Mouse (Mus musculus) hindbrain, embryonic 16.5 days (tissue): ENCODE data around the gene Sema3a. TPM values are rescaled to one million over a fixed set of nuclear protein-coding genes. Genes with fewer than 3 reads are reported as not detected.
A peak's percentile ranks its signal among the peaks of the same experiment; 100 is the strongest.

ENCODE experiments used
- ATAC-seq: fragments of 200-750 bp; cut with Nextera tagmentation; 2 replicates; pipeline ENCODE4 v1.8.0; 2017; ENCODE audit warnings: moderate TSS enrichment, moderate library complexity
- H3K27ac ChIP-seq: fragments of 300-500 bp; sonication (generic); 2 replicates; pipeline ENCODE4 v1.5.1; 2014; ENCODE audit warnings: low read depth, mild to moderate bottlenecking, control low read depth, low read length, moderate library complexity
- H3K27me3 ChIP-seq: fragments of 300-500 bp; sonication (generic); replicated peaks from 2 replicates; pipeline ENCODE4 v1.6.1; 2014; ENCODE audit warnings: low read length; ENCODE audit not compliant: control insufficient read depth, insufficient read depth
- H3K36me3 ChIP-seq: fragments of 300-500 bp; sonication (generic); 2 replicates; pipeline ENCODE4 v1.6.1; 2014; ENCODE audit warnings: mild to moderate bottlenecking, low read length, moderate library complexity, mixed read lengths; ENCODE audit not compliant: control insufficient read depth, insufficient read depth
- H3K4me1 ChIP-seq: fragments of 300-500 bp; sonication (generic); 2 replicates; pipeline ENCODE4 v1.6.1; 2014; ENCODE audit warnings: low read depth, low read length; ENCODE audit not compliant: control insufficient read depth, insufficient read depth
- H3K4me2 ChIP-seq: fragments of 300-500 bp; sonication (generic); 2 replicates; pipeline ENCODE4 v1.6.1; 2014; ENCODE audit warnings: mild to moderate bottlenecking, low read length, control low read depth, moderate library complexity
- H3K4me3 ChIP-seq: fragments of 300-500 bp; sonication (generic); 2 replicates; pipeline ENCODE4 v1.5.1; 2014; ENCODE audit warnings: mild to moderate bottlenecking, low read length, control low read depth, moderate library complexity
- H3K9ac ChIP-seq: fragments of 300-500 bp; sonication (generic); 2 replicates; pipeline ENCODE4 v1.6.1; 2014; ENCODE audit warnings: low read depth, mild to moderate bottlenecking, control low read depth, low read length, moderate library complexity
- H3K9me3 ChIP-seq: fragments of 300-500 bp; sonication (generic); 2 replicates; pipeline ENCODE4 v1.6.1; 2014; ENCODE audit warnings: mild to moderate bottlenecking, low read length, moderate library complexity; ENCODE audit not compliant: control insufficient read depth
- WGBS: fragments of 180-500 bp; shearing (Covaris S2); extraction: QIAGEN DNeasy Blood & Tissue Kit; methylation state at CpG from one replicate; pipeline ENCODE4 v1.1.7; 2014; 5-methylcytosine and 5-hydroxymethylcytosine counted together
- polyA plus RNA-seq: library from polyadenylated mRNA; unstranded; fragments of >200 nt; fragmentation: Nextera tagmentation; extraction: Ambion mirVana; gene quantifications from 2 replicates; pipeline ENCODE4 v1.2.1, GENCODE M21; 2015

The Sema3a gene
- polyA plus RNA-seq, 1 experiment from 2014 or later, result 24.1 TPM

DNA sequence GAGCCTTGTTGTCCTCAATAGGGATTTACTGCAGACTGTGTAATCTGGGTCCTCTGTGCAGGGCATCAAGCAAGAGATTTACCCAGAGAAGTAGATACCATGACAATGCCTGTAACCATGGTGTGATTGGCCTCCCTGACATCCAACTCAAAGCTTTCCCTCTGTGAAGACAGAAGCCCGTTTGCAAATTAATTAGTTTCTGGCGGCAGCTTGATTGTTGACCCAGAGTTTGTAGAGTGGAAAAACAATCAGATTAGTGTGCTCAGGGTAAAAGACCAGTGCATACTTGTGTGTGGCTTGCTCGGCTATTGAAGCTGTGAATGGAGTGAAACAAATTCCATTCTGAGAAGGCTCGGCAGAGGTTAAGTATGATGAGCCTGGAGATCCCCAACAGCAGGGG is 404.0 kb downstream of the Sema3a start:
- Histone ChIP-seq H3K4me2 (no peak overlapping the region), H3K4me1 (no peaks in the 10 kb centered on the region), H3K27me3 (no peaks in the 10 kb centered on the region), H3K27ac (no peak overlapping the region), H3K9ac (no peak overlapping the region), H3K36me3 (no peaks in the 10 kb centered on the region), H3K9me3 (no peaks in the 10 kb centered on the region), H3K4me3 (no peak overlapping the region)
- peak; percentile 95 for ATAC-seq
- 7% methylated on average over 4 of the region's 4 CpGs for WGBS

- no peak overlapping the region for H3K27ac ChIP-seq
These were observed 422.4 kb downstream of the Sema3a start for GRCm38 (mm10) chr5:13547472-13548209.

DNA sequence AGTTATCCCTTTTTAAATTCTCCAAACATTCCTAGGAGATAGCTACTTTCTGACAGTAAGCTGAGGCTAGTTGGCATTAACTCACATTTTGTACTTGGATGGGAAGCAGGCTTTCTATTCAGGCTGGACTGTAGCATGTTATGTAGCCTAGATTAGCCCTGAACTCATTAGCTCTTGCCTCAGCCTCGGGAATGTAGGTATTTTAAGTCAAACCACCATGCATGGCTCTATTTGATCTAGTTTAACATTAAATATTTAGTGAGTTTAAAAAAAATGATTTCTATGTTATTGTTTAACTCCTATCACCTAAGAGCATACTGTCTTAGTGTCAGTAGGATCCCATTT is 423.0 kb downstream of the Sema3a start:
- H3K4me2 ChIP-seq, result no peak overlapping the region
- H3K4me1 ChIP-seq, result no peaks in the 10 kb centered on the region
- ATAC-seq, result no peak
- WGBS, result 24% methylated on average over 1 of the region's 1 CpGs
- H3K36me3 ChIP-seq, result no peaks in the 10 kb centered on the region
- H3K27me3 ChIP-seq, result no peaks in the 10 kb centered on the region
- H3K4me3 ChIP-seq, result no peak overlapping the region
- no peaks in the 10 kb centered on the region for H3K9me3 ChIP-seq
- H3K27ac ChIP-seq, result no peak overlapping the region
- H3K9ac ChIP-seq, result no peak overlapping the region

More at GRCm38 (mm10) chr5:13547472-13548209, 422.4 kb downstream of the Sema3a start:
- Histone ChIP-seq H3K4me1 (no peaks in the 10 kb centered on the region), H3K4me2 (no peak overlapping the region), H3K9me3 (no peaks in the 10 kb centered on the region), H3K27me3 (no peaks in the 10 kb centered on the region), H3K36me3 (no peaks in the 10 kb centered on the region), H3K4me3 (no peak overlapping the region), H3K9ac (no peak overlapping the region)
- ATAC-seq, result peak; percentile 92
- WGBS, result 17% methylated on average over 2 of the region's 2 CpGs

DNA sequence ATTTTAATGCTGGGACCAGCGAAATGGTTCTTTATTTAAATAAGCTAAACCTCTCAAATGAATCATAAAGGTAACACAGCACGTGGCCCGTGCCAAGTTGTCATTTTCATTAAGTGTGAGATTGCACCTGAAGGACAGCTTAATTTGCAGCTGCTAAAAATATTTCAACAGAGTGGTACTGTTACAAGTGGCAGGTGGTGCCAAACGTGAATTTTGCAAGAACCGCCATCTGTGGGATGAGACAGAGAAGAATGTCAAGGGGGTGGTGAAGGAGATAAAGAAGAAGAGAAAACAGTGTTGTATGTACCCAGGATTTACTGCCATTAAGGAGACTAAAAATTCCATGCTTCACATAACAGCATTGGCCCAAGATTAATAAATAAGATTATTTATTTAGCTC is 423.9 kb downstream of the Sema3a start:
- Histone ChIP-seq H3K9ac (no peak overlapping the region), H3K36me3 (no peaks in the 10 kb centered on the region), H3K9me3 (no peaks in the 10 kb centered on the region), H3K27ac (no peak overlapping the region), H3K27me3 (no peaks in the 10 kb centered on the region), H3K4me1 (no peaks in the 10 kb centered on the region), H3K4me3 (no peak overlapping the region), H3K4me2 (no peak overlapping the region)
- WGBS, result 79% methylated on average over 5 of the region's 5 CpGs
- no peak for ATAC-seq

DNA sequence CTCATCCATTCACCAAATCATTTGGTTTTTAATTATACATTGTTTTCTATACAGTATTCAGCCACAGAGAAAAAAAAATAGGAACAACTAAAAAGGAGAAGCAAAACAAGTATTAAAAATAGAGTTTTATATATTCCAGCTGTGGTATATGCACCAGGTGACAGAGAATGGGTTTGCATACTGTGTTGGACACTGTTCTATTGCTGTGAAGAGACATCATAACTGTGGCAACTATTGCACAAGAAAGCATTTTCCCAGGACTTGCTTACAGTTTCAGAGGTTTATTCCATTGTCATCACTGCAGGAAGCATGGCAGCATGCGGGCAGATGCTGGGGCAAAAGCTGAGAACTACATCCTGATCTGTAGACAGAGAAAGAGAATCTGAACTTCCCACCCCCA is 425.7 kb downstream of the Sema3a start:
- Histone ChIP-seq H3K4me2 (no peak overlapping the region), H3K4me3 (no peak overlapping the region), H3K9ac (no peak overlapping the region), H3K36me3 (no peaks in the 10 kb centered on the region), H3K27ac (no peak overlapping the region), H3K9me3 (no peaks in the 10 kb centered on the region), H3K4me1 (no peaks in the 10 kb centered on the region), H3K27me3 (no peaks in the 10 kb centered on the region)
- no peak for ATAC-seq
- 88% methylated on average over 1 of the region's 1 CpGs for WGBS

- 39% methylated on average over 4 of the region's 4 CpGs for WGBS
- Histone ChIP-seq H3K27ac (no peak overlapping the region), H3K27me3 (no peaks in the 10 kb centered on the region), H3K4me2 (no peak overlapping the region), H3K4me1 (no peaks in the 10 kb centered on the region), H3K36me3 (no peaks in the 10 kb centered on the region), H3K9ac (no peak overlapping the region), H3K4me3 (no peak overlapping the region), H3K9me3 (no peaks in the 10 kb centered on the region)
- ATAC-seq, result no peak
These were observed 432.0 kb downstream of the Sema3a start for GRCm38 (mm10) chr5:13557257-13557656.

DNA sequence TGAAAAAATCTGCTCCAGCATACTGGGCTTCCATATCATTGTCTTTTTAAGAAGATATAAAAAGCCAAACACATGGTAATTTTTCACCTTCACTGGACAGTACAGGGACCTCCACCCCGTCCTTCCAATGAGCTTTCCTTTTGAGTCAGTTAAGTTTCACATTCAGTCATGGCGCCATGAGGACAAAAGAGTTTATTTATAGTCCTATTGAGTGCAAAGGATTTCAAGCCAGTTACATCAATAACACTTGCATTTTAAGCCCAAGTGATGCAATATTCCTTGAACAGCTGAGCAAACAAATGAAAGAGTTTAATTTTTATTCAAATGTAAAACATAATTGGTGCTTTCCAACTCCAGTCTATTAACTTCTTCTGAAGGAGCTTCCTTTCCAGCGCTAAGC is 448.7 kb downstream of the Sema3a start:
- no peak overlapping the region for H3K4me3 ChIP-seq
- no peak overlapping the region for H3K9ac ChIP-seq
- ATAC-seq, result no peak
- no peak overlapping the region for H3K4me2 ChIP-seq
- H3K27ac ChIP-seq, result no peak overlapping the region
- H3K36me3 ChIP-seq, result peaks cover 5% of the 10 kb centered on the region
- peaks cover 3% of the 10 kb centered on the region; the same call in 1 of the 2 replicates for H3K9me3 ChIP-seq
- H3K4me1 ChIP-seq, result no peaks in the 10 kb centered on the region
- no peaks in the 10 kb centered on the region for H3K27me3 ChIP-seq
- WGBS, result 67% methylated on average over 3 of the region's 3 CpGs

GRCm38 (mm10) chr5:13579123-13579522 is 453.9 kb downstream of the Sema3a start:
- Histone ChIP-seq H3K36me3 (no peaks in the 10 kb centered on the region), H3K9ac (no peak overlapping the region), H3K9me3 (no peaks in the 10 kb centered on the region), H3K4me3 (no peak overlapping the region), H3K27ac (no peak overlapping the region), H3K4me2 (no peak overlapping the region), H3K27me3 (no peaks in the 10 kb centered on the region), H3K4me1 (no peaks in the 10 kb centered on the region)
- WGBS, result 45% methylated on average over 2 of the region's 2 CpGs
- no peak; the same call in 1 of the 2 replicates for ATAC-seq

DNA sequence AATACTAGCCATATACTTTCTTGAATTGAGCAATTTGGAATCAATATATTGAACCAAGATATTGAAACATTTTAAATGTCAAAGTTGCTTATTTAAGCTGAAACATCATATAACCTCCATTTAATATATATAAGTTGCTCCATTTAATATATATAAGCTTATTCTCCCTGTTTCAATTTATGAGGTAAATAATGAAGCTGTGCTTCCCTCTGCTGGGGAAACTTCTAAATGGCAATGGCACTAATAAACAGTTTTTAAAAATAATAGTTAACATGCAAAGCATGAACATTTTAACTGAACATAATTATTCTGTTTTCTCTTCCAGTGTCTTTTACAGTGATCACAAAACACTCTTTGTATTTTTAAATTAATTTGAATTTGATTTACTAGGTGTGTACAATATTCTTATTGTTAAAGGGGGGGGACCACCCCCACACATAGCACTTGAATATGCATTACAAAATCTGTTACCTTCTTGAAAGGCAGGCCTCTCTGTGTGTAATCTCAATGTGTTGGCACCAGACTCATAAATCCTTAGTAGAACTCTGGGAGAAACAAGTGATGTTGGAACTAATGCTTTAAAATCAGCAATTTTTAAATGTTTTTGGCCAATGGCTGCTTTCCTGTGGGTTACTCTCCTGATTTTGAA is 460.5 kb downstream of the Sema3a start:
- H3K27ac ChIP-seq, result no peak overlapping the region
- no peak for ATAC-seq
- no peak overlapping the region for H3K9ac ChIP-seq
- H3K4me1 ChIP-seq, result no peaks in the 10 kb centered on the region
- no peak overlapping the region for H3K4me3 ChIP-seq
- H3K9me3 ChIP-seq, result no peaks in the 10 kb centered on the region
- H3K27me3 ChIP-seq, result no peaks in the 10 kb centered on the region
- no peaks in the 10 kb centered on the region for H3K36me3 ChIP-seq
- H3K4me2 ChIP-seq, result no peak overlapping the region
